Mouse (Mus musculus) lung, embryonic 14.5 days (tissue): Measurements from ENCODE around the gene Tmem45b. TPM values are rescaled to one million over a fixed set of nuclear protein-coding genes. Genes with fewer than 3 reads are reported as not detected.

Experiments
- ATAC-seq: fragments of 200-750 bp; cut with Nextera tagmentation; 2 replicates; pipeline ENCODE4 v1.8.0; 2017; ENCODE audit warnings: mild to moderate bottlenecking, moderate TSS enrichment, moderate library complexity; ENCODE audit not compliant: insufficient read depth
- DNase-seq: peaks from one replicate; pipeline ENCODE4 v3.0.0-alpha.2; 2015
- H3K27ac ChIP-seq: fragments of 300-500 bp; sonication (generic); 2 replicates; pipeline ENCODE4 v1.5.1; 2014; ENCODE audit warnings: low read depth, mild to moderate bottlenecking, moderate library complexity
- H3K27me3 ChIP-seq: fragments of 300-500 bp; sonication (generic); 2 replicates; pipeline ENCODE4 v1.6.1; 2014; ENCODE audit warnings: low read length, control low read depth; ENCODE audit not compliant: insufficient read depth
- H3K36me3 ChIP-seq: fragments of 300-500 bp; sonication (generic); 2 replicates; pipeline ENCODE4 v1.6.1; 2014; ENCODE audit warnings: control low read depth; ENCODE audit not compliant: insufficient read depth
- H3K4me1 ChIP-seq: fragments of 300-500 bp; sonication (generic); 2 replicates; pipeline ENCODE4 v1.6.1; 2014; ENCODE audit warnings: antibody characterized with exemption, control low read depth; ENCODE audit not compliant: insufficient read depth
- H3K4me2 ChIP-seq: fragments of 300-500 bp; sonication (generic); 2 replicates; pipeline ENCODE4 v1.6.1; 2014; ENCODE audit warnings: mild to moderate bottlenecking
- H3K4me3 ChIP-seq: fragments of 300-500 bp; sonication (generic); 2 replicates; pipeline ENCODE4 v1.5.1; 2014; ENCODE audit warnings: low read depth, low read length
- H3K9ac ChIP-seq: fragments of 300-500 bp; sonication (generic); 2 replicates; pipeline ENCODE4 v1.6.1; 2014
- H3K9me3 ChIP-seq: fragments of 300-500 bp; sonication (generic); 2 replicates; pipeline ENCODE4 v1.6.1; 2016; ENCODE audit warnings: low read depth, low read length, control low read depth
- CTCF ChIP-seq: IDR thresholded peaks from 2 replicates; pipeline ENCODE4 v1.5.1; 2016; ENCODE audit warnings: antibody characterized with exemption, low read depth
- whole genome bisulfite sequencing: fragments of 180-500 bp; shearing (Covaris S2); extraction: QIAGEN DNeasy Blood & Tissue Kit; methylation state at CpG from one replicate; pipeline ENCODE4 v1.1.7; 2014; 5-methylcytosine and 5-hydroxymethylcytosine counted together
- polyA plus RNA-seq: library from polyadenylated mRNA; unstranded; fragments of >200 nt; fragmentation: Nextera tagmentation; extraction: Ambion mirVana; gene quantifications from 2 replicates; pipeline ENCODE4 v1.2.1, GENCODE M21; 2014

Gene Tmem45b
- polyA plus RNA-seq, 1 experiment from 2014 or later: 0.25 TPM

DNA sequence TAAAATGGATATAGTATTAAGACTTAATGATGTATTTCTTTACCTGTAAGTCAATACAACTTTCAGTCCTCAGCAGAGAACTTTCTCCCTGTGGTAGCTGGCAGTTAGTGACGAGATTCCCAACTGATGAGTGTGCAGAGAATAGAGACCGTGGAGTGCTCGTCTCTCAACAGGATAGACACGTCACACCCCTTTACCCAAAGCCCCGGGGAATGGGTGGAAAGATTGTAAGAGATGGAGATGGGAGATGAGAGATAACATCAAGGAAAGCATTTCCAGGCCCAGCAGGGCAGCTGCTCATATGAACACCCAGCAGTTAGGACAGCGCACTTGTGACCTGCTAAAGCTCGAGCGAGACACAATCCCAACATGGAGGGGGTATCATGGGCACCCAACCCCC, 20.0 kb downstream of the Tmem45b start:
- no peak for ATAC-seq
- no peak for TF ChIP-seq CTCF
- H3K4me2 ChIP-seq: no peak overlapping the region
- H3K27me3 ChIP-seq: no peaks in the 10 kb centered on the region
- H3K36me3 ChIP-seq: no peaks in the 10 kb centered on the region
- H3K4me1 ChIP-seq: no peaks in the 10 kb centered on the region
- no peak overlapping the region for H3K4me3 ChIP-seq
- 65% methylated on average over 8 of the region's 8 CpGs for whole genome bisulfite sequencing
- no peak overlapping the region for H3K9ac ChIP-seq
- H3K9me3 ChIP-seq: no peaks in the 10 kb centered on the region
- DNase-seq: no peak
- no peak overlapping the region for H3K27ac ChIP-seq

DNA sequence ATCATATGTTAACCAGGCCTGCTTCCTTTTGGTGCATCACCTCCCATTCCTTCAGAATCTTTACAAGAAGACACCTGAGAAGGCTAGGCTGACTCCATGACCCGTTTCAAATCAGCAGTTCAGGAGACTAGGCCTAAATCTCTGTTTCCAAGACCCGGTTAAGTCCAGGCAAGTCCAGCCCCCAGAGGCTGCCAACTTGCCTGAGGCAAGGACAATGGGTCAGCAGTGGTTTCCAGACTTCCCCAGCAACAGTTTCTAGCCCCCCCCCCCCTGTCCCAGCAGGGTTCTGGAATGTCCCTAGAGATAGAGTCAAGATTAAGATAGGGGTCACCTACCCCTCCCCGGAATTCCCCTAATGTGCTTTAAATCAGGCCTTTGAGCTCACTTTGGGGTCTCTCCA, 22.8 kb downstream of the Tmem45b start:
- WGBS: 85% methylated on average over 3 of the region's 3 CpGs
- no peak overlapping the region for H3K9ac ChIP-seq
- no peaks in the 10 kb centered on the region for H3K9me3 ChIP-seq
- ATAC-seq: no peak
- no peak overlapping the region for H3K4me3 ChIP-seq
- no peak for DNase-seq
- no peaks in the 10 kb centered on the region for H3K4me1 ChIP-seq
- H3K4me2 ChIP-seq: no peak overlapping the region
- H3K27me3 ChIP-seq: no peaks in the 10 kb centered on the region
- no peak for TF ChIP-seq CTCF
- H3K27ac ChIP-seq: no peak overlapping the region
- H3K36me3 ChIP-seq: no peaks in the 10 kb centered on the region

DNA sequence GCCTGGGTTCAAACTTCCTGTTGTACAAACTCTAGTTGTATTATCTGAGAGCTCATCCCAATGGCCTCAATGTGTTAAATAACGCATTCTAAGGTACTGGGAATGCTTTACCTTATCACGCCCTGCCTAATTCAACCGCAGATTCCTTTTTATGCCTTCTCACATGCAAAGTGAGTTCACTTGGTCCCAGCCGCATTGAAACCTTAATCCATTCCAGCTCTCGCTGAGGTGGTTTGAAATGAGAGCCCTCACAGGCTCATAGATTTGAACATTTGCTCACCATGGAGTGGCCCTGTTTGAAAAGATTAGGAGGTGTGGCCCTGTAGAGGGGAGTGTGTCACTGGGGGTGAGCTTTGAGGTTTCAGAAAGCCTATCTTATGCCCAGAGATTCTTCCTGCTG, 23.9 kb downstream of the Tmem45b start:
- WGBS: 84% methylated on average over 5 of the region's 5 CpGs
- Histone ChIP-seq H3K4me3 (no peak overlapping the region), H3K36me3 (no peaks in the 10 kb centered on the region), H3K4me1 (no peaks in the 10 kb centered on the region), H3K27ac (no peak overlapping the region), H3K9me3 (no peaks in the 10 kb centered on the region), H3K4me2 (no peak overlapping the region), H3K9ac (no peak overlapping the region), H3K27me3 (no peaks in the 10 kb centered on the region)
- no peak for TF ChIP-seq CTCF
- DNase-seq (no peak), ATAC-seq (no peak)

DNA sequence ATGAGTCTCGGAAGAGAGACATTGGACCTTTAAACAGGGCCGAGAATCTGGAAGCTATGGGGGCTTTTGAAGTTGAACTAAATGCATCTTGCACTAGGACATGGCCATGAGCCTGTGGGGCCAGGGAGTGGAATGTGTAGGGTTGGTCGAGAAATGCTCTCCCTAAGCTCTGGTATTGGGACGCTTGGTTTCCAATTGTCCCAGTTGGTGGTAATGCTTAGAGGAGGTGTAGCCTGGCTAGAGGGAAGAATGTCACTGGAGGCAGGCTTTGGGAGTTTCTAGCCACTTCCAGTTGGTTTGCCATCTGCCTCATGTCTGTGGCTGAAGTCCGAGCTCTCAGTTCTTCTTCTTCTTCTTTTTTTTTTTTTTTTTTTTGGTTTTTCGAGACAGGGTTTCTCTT, 24.9 kb downstream of the Tmem45b start:
- WGBS: 83% methylated on average over 5 of the region's 6 CpGs

DNA sequence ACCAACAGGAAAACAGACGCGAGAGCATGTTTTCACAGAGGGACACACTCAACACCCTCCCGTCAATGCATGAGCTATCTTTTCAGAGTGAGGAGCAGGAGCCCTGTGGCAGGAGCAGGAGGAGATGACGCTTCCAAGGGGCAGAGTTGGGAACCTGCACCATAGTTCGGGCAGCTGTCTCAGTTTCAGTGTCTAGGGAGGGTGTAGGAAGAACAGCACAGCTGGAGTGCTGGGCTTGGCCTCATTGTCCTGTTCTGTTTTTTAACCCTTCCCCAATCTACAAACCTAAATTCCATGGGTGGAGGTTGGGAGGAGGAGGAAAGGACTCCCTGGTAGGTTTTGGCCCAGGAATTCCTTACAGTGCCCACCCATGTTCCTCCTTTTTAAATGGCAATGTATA, 25.4 kb downstream of the Tmem45b start:
- Histone ChIP-seq H3K9ac (no peak overlapping the region), H3K27ac (no peak overlapping the region), H3K4me1 (no peaks in the 10 kb centered on the region), H3K4me2 (no peak overlapping the region), H3K9me3 (no peaks in the 10 kb centered on the region), H3K36me3 (no peaks in the 10 kb centered on the region), H3K27me3 (no peaks in the 10 kb centered on the region), H3K4me3 (no peak overlapping the region)
- WGBS: 62% methylated on average over 5 of the region's 5 CpGs
- TF ChIP-seq CTCF: no peak
- no peak for DNase-seq
- no peak for ATAC-seq

More for the DNA sequence above, 24.9 kb downstream of the Tmem45b start:
- Histone ChIP-seq H3K27me3 (no peaks in the 10 kb centered on the region), H3K27ac (no peak overlapping the region), H3K9ac (no peak overlapping the region), H3K36me3 (no peaks in the 10 kb centered on the region), H3K4me2 (no peak overlapping the region), H3K9me3 (no peaks in the 10 kb centered on the region), H3K4me3 (no peak overlapping the region), H3K4me1 (no peaks in the 10 kb centered on the region)
- ATAC-seq: no peak
- TF ChIP-seq CTCF: no peak
- no peak for DNase-seq

DNA sequence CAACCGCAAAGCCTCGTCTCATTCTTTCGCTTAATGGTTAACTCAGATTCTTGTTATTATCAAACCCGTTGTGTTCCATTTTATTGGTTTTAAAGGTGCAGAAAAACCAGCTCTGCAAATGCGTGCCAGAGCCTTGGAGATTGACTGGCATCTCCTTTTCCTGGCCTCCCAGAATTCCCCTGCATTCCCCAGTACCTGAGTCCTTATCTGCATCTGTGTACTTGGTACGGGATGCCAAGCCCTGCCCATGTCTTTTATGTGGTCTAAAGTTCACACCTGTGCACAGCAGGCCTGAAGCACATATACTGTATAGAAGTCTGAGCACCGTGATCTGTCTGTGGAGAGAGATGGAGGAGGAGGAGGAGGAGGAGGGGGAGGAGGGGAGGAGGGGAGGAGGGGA, 26.4 kb downstream of the Tmem45b start:
- peak; percentile 4 for DNase-seq
- no peak overlapping the region for H3K4me2 ChIP-seq
- H3K27ac ChIP-seq: no peak overlapping the region
- no peak overlapping the region for H3K9ac ChIP-seq
- no peak for ATAC-seq
- TF ChIP-seq CTCF: no peak
- H3K36me3 ChIP-seq: no peaks in the 10 kb centered on the region
- H3K4me1 ChIP-seq: no peaks in the 10 kb centered on the region
- H3K9me3 ChIP-seq: no peaks in the 10 kb centered on the region
- H3K4me3 ChIP-seq: no peak overlapping the region
- WGBS: 63% methylated on average over 7 of the region's 7 CpGs
- H3K27me3 ChIP-seq: no peaks in the 10 kb centered on the region

DNA sequence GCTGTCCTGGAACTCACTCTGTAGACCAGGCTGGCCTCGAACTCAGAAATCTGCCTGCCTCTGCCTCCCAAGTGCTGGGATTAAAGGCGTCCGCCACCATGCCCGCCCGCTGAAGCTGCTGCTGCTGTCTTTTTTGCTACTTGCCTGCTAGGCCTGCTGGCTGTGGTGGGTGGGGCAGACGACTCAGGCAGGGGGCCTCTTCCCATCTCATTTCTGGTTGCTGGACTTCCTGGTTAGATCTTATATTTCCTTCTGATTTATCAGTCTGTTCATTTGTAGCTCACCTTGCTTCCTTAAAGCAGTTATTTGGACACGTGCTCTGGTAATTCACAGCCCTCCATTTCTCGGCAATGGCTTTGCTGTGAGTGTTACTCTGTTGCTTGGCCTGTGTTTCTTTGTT, 28.8 kb downstream of the Tmem45b start:
- Histone ChIP-seq H3K27me3 (no peaks in the 10 kb centered on the region), H3K4me2 (no peak overlapping the region), H3K9me3 (no peaks in the 10 kb centered on the region), H3K9ac (no peak overlapping the region), H3K36me3 (no peaks in the 10 kb centered on the region), H3K4me1 (no peaks in the 10 kb centered on the region), H3K27ac (no peak overlapping the region), H3K4me3 (no peak overlapping the region)
- TF ChIP-seq CTCF: no peak
- WGBS: 82% methylated on average over 8 of the region's 8 CpGs
- no peak for DNase-seq
- no peak for ATAC-seq

DNA sequence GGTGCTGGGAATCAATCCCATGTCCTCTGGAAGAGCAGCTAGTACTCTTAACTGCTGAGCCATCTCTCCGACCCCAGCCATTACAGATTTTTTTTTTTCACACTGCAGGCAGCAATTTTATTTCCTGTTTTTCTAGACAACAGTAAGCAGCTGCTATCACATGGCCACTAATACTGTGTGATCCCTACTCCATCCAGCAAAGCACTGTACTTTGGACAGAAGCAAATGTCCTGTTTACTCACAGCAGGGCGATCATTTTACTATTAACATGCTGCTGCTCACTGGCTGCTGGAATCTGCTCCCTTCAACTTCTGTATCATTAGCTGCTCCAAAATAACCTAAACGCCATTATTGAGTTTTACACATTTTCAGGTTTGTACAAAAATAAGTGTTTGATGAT, 30.8 kb downstream of the Tmem45b start:
- Histone ChIP-seq H3K4me3 (no peak overlapping the region), H3K4me1 (no peaks in the 10 kb centered on the region), H3K27ac (no peak overlapping the region), H3K4me2 (no peak overlapping the region), H3K9me3 (no peaks in the 10 kb centered on the region), H3K27me3 (no peaks in the 10 kb centered on the region), H3K9ac (no peak overlapping the region), H3K36me3 (no peaks in the 10 kb centered on the region)
- no peak for DNase-seq
- no peak for TF ChIP-seq CTCF
- ATAC-seq: no peak
- 82% methylated on average over 3 of the region's 3 CpGs for WGBS
